Mouse (Mus musculus) erythroblast, adult 5-6 weeks (primary cell): ENCODE results near the gene Rasal2. TPM values are rescaled to one million over a fixed set of nuclear protein-coding genes. Genes with fewer than 3 reads are reported as not detected.

Source experiments
- ATAC-seq: replicated peaks from 2 replicates; pipeline ENCODE4 v1.8.0; 2016; ENCODE audit warnings: moderate number of reproducible peaks, mild to moderate bottlenecking, moderate TSS enrichment, inconsistent platforms; ENCODE audit not compliant: poor library complexity, low FRiP score, severe bottlenecking
- total RNA-seq, 2 experiments: library from RNA; stranded (forward) in 1 of 2; stranded (reverse) in 1 of 2; fragments of 150-400 nt in 1 of 2; fragments of 200-764, 138-1000 nt in 1 of 2; gene quantifications; 2 replicates each; pipeline versions ENCODE4 v1.2.3 to v1.2.4; 2015 to 2017; ENCODE audit warnings: low replicate concordance in 2 of 2

Gene Rasal2
- total RNA-seq, 2 experiments from 2014 or later = under 0.01 to 0.85 TPM

- no peak for ATAC-seq
Observed at GRCm38 (mm10) chr1:157370397-157370796, 42.0 kb downstream of the Rasal2 start.

- ATAC-seq = no peak
Observed at GRCm38 (mm10) chr1:157368316-157368715, 44.1 kb downstream of the Rasal2 start.

GRCm38 (mm10) chr1:157346661-157347060, 65.7 kb downstream of the Rasal2 start:
- no peak for ATAC-seq

GRCm38 (mm10) chr1:157343519-157343918, 68.9 kb downstream of the Rasal2 start:
- ATAC-seq = no peak

GRCm38 (mm10) chr1:157334834-157335233, 77.6 kb downstream of the Rasal2 start:
- ATAC-seq = no peak

GRCm38 (mm10) chr1:157328068-157328467, 84.3 kb downstream of the Rasal2 start:
- no peak for ATAC-seq

- no peak for ATAC-seq
Observed at GRCm38 (mm10) chr1:157323091-157323490, 89.3 kb downstream of the Rasal2 start.

- no peak for ATAC-seq
Observed at GRCm38 (mm10) chr1:157318896-157319295, 93.5 kb downstream of the Rasal2 start.

GRCm38 (mm10) chr1:157301266-157301665, 111.1 kb downstream of the Rasal2 start:
- ATAC-seq = no peak

GRCm38 (mm10) chr1:157299559-157299958, 112.8 kb downstream of the Rasal2 start:
- no peak for ATAC-seq

- ATAC-seq = no peak
Observed at GRCm38 (mm10) chr1:157298990-157299389, 113.4 kb downstream of the Rasal2 start.

- ATAC-seq = no peak
Observed at GRCm38 (mm10) chr1:157297137-157297536, 115.3 kb downstream of the Rasal2 start.

- ATAC-seq = no peak
Observed at GRCm38 (mm10) chr1:157295868-157296267, 116.5 kb downstream of the Rasal2 start.

GRCm38 (mm10) chr1:157290173-157290572, 122.2 kb downstream of the Rasal2 start:
- ATAC-seq = no peak

- ATAC-seq = no peak
Observed at GRCm38 (mm10) chr1:157289251-157289650, 123.1 kb downstream of the Rasal2 start.

- ATAC-seq = no peak
Observed at GRCm38 (mm10) chr1:157286561-157286960, 125.8 kb downstream of the Rasal2 start.

GRCm38 (mm10) chr1:157285366-157285765, 127.0 kb downstream of the Rasal2 start:
- no peak for ATAC-seq

- no peak for ATAC-seq
Observed at GRCm38 (mm10) chr1:157280781-157281180, 131.6 kb downstream of the Rasal2 start.

GRCm38 (mm10) chr1:157275672-157276307, 136.6 kb downstream of the Rasal2 start:
- ATAC-seq = no peak

- ATAC-seq = no peak
Observed at GRCm38 (mm10) chr1:157267894-157268293, 144.5 kb downstream of the Rasal2 start.

- ATAC-seq = no peak
Observed at GRCm38 (mm10) chr1:157256562-157256961, 155.8 kb downstream of the Rasal2 start.

- ATAC-seq = no peak
Observed at GRCm38 (mm10) chr1:157255776-157256175, 156.6 kb downstream of the Rasal2 start.
